Mouse (Mus musculus) MEL (cell line): ENCODE measurements at regions not wholly inside any gene's neighbourhood (a gene's known extent, or its start where the extent isn't known, plus 50 kb on each side); places are given as distances from the start of the nearest gene placed in this dataset.

ENCODE experiments used
- DNase-seq: peaks from one replicate; pipeline ENCODE4 v3.0.0; 2011; ENCODE audit warnings: low read depth, low spot score
- H3K27ac ChIP-seq: 2 replicates; pipeline ENCODE4 v1.5.1; 2012; ENCODE audit warnings: low read depth, mild to moderate bottlenecking, control low read depth, low read length, moderate library complexity; ENCODE audit not compliant: control insufficient read depth
- H3K27me3 ChIP-seq, 2 experiments: fragments of 150-350 bp in 1 of 2; sonication (generic) in 1 of 2; 2 replicates each; pipeline ENCODE4 v1.6.1; 2012; ENCODE audit warnings: low read length in 2 of 2, mild to moderate bottlenecking in 2 of 2, improper control_type of control experiment in 1 of 2, moderate library complexity in 1 of 2; ENCODE audit not compliant: insufficient read depth in 2 of 2, control insufficient read depth in 1 of 2
- H3K36me3 ChIP-seq, 2 experiments: 2 replicates each; pipeline ENCODE4 v1.6.1; 2012 to 2014; ENCODE audit warnings: low read length in 2 of 2, improper control_type of control experiment in 1 of 2, inconsistent platforms in 1 of 2, mild to moderate bottlenecking in 1 of 2; ENCODE audit not compliant: insufficient read depth in 2 of 2, control insufficient read depth in 1 of 2
- H3K4me1 ChIP-seq, 2 experiments: fragments of 150-350 bp in 1 of 2; sonication (generic) in 1 of 2; 2 replicates each; pipeline ENCODE4 v1.6.1; 2012; ENCODE audit warnings: low read length in 2 of 2, improper control_type of control experiment in 1 of 2, mild to moderate bottlenecking in 1 of 2; ENCODE audit not compliant: insufficient read depth in 2 of 2, control insufficient read depth in 1 of 2
- H3K4me3 ChIP-seq, 2 experiments: fragments of 150-350 bp in 1 of 2; sonication (generic) in 1 of 2; 2 replicates each; pipeline ENCODE4 v1.5.1; 2012; ENCODE audit warnings: low read depth in 2 of 2, low read length in 2 of 2, mild to moderate bottlenecking in 2 of 2, moderate library complexity in 2 of 2, control low read depth in 1 of 2, improper control_type of control experiment in 1 of 2; ENCODE audit not compliant: control insufficient read depth in 1 of 2, insufficient read depth in 1 of 2
- H3K79me2 ChIP-seq: 2 replicates; pipeline ENCODE4 v1.6.1; 2012; ENCODE audit warnings: mild to moderate bottlenecking, low read length, moderate library complexity; ENCODE audit not compliant: control insufficient read depth, poor library complexity, insufficient read depth
- H3K9ac ChIP-seq: 2 replicates; pipeline ENCODE4 v1.6.1; 2012; ENCODE audit warnings: low read depth, mild to moderate bottlenecking, control low read depth, low read length, moderate library complexity; ENCODE audit not compliant: control insufficient read depth, poor library complexity, severe bottlenecking
- H3K9me3 ChIP-seq: fragments of 150-350 bp; sonication (generic); replicated peaks from 2 replicates; pipeline ENCODE4 v1.6.1; 2012; ENCODE audit warnings: mild to moderate bottlenecking, low read length, improper control_type of control experiment, moderate library complexity; ENCODE audit not compliant: insufficient read depth
- BHLHE40 ChIP-seq: IDR thresholded peaks from 2 replicates; pipeline ENCODE4 v1.6.1; 2012; ENCODE audit warnings: low read depth, mild to moderate bottlenecking, inconsistent platforms, low read length, improper control_type of control experiment, borderline replicate concordance
- CHD2 ChIP-seq: IDR thresholded peaks from 2 replicates; pipeline ENCODE4 v1.6.1; 2011; ENCODE audit warnings: low read length, improper control_type of control experiment
- CTCF ChIP-seq, 3 experiments: IDR thresholded peaks in 2 of 3; conservative IDR thresholded peaks in 1 of 3; 2 replicates each; pipeline ENCODE4 v1.5.1; 2011 to 2012; ENCODE audit warnings: low read length in 3 of 3, low read depth in 2 of 3, mild to moderate bottlenecking in 2 of 3, improper control_type of control experiment in 1 of 3, inconsistent platforms in 1 of 3, mixed read lengths in 1 of 3, moderate library complexity in 1 of 3; ENCODE audit not compliant: control insufficient read depth in 1 of 3, insufficient read depth in 1 of 3, poor library complexity in 1 of 3, severe bottlenecking in 1 of 3
- JUND ChIP-seq: IDR thresholded peaks from 2 replicates; pipeline ENCODE4 v1.6.1; 2011; ENCODE audit warnings: low read depth, mild to moderate bottlenecking, improper control_type of control experiment, low read length
- MAFK ChIP-seq: IDR thresholded peaks from 2 replicates; pipeline ENCODE4 v1.6.1; 2011; ENCODE audit warnings: low read depth, mild to moderate bottlenecking, low read length, improper control_type of control experiment, borderline replicate concordance
- MAX ChIP-seq: IDR thresholded peaks from 2 replicates; pipeline ENCODE4 v1.6.1; 2011; ENCODE audit warnings: low read length, improper control_type of control experiment
- MAZ ChIP-seq: IDR thresholded peaks from 2 replicates; pipeline ENCODE4 v1.6.1; 2012; ENCODE audit warnings: low read depth, mild to moderate bottlenecking, inconsistent platforms, low read length, improper control_type of control experiment
- MEF2A ChIP-seq: IDR thresholded peaks from 2 replicates; pipeline ENCODE4 v1.6.1; 2014; ENCODE audit warnings: low read depth, mild to moderate bottlenecking, inconsistent platforms, low read length, improper control_type of control experiment; ENCODE audit not compliant: poor library complexity, insufficient replicate concordance, severe bottlenecking; ENCODE audit errors: extremely low read depth
- MYB ChIP-seq: IDR thresholded peaks from 2 replicates; pipeline ENCODE4 v1.6.1; 2011; ENCODE audit warnings: mild to moderate bottlenecking, low read depth, low read length, improper control_type of control experiment
- POLR2A ChIP-seq, 2 experiments: IDR thresholded peaks; 2 replicates each; pipeline ENCODE4 v1.6.1; 2011 to 2012; ENCODE audit warnings: low read length in 2 of 2, mild to moderate bottlenecking in 2 of 2, control low read depth in 1 of 2, improper control_type of control experiment in 1 of 2, low read depth in 1 of 2, moderate library complexity in 1 of 2; ENCODE audit not compliant: control insufficient read depth in 1 of 2, insufficient read depth in 1 of 2, poor library complexity in 1 of 2
- RAD21 ChIP-seq: IDR thresholded peaks from 2 replicates; pipeline ENCODE4 v1.6.1; 2011; ENCODE audit warnings: mild to moderate bottlenecking, low read depth, low read length, improper control_type of control experiment
- SMC3 ChIP-seq: IDR thresholded peaks from 2 replicates; pipeline ENCODE4 v1.6.1; 2011; ENCODE audit warnings: low read depth, low read length, improper control_type of control experiment
- TBP ChIP-seq: IDR thresholded peaks from 2 replicates; pipeline ENCODE4 v1.8.0; 2011; ENCODE audit warnings: low read depth, low read length, improper control_type of control experiment
- USF1 ChIP-seq: IDR thresholded peaks from 2 replicates; pipeline ENCODE4 v1.6.1; 2014; ENCODE audit warnings: low read depth, mild to moderate bottlenecking, inconsistent platforms, low read length, improper control_type of control experiment, moderate library complexity
- ZC3H11A ChIP-seq: IDR thresholded peaks from 2 replicates; pipeline ENCODE4 v1.6.1; 2012; ENCODE audit warnings: low read depth, mild to moderate bottlenecking, inconsistent platforms, low read length, improper control_type of control experiment
- ZKSCAN1 ChIP-seq: IDR thresholded peaks from 2 replicates; pipeline ENCODE4 v1.6.1; 2012; ENCODE audit warnings: low read depth, mild to moderate bottlenecking, inconsistent platforms, low read length, improper control_type of control experiment, moderate library complexity

- Histone ChIP-seq H3K27me3 (no peaks in the 10 kb centered on the region; a peak in 1 of 4 replicates), H3K4me3 (no peak overlapping the region), H3K9me3 (no peaks in the 10 kb centered on the region), H3K4me1 (no peaks in the 10 kb centered on the region), H3K9ac (no peak overlapping the region), H3K27ac (no peak overlapping the region), H3K36me3 (no peaks in the 10 kb centered on the region; a peak in 1 of 4 replicates), H3K79me2 (no peaks in the 10 kb centered on the region)
- DNase-seq: peak; percentile 60
- TF ChIP-seq MAZ (no peak), ZC3H11A (peak; percentile 86), CTCF (IDR thresholded peaks at IDR 0.05 in 2 of 3, conservative IDR thresholded peaks at IDR 0.05 in 1 of 3; ENCODE audit: control insufficient read depth in 1 of 3, insufficient read depth in 1 of 3, low read depth in 2 of 3, low read length in 3 of 3, poor library complexity in 1 of 3, severe bottlenecking in 1 of 3) (peak; percentile 35 to 82 (median 63); a peak in 5 of 6 replicates), POLR2A (IDR thresholded peaks at IDR 0.05; ENCODE audit: control insufficient read depth in 1 of 2, insufficient read depth in 1 of 2, low read depth in 1 of 2, low read length in 2 of 2, poor library complexity in 1 of 2) (no peak), MAFK (no peak), CHD2 (no peak), SMC3 (peak; percentile 86), RAD21 (peak; percentile 90), JUND (no peak)
Measured at GRCm38 (mm10) chr12:54489675-54490074, 166.7 kb downstream of the Sptssa start.

GRCm38 (mm10) chr12:54487689-54488088, 168.7 kb downstream of the Sptssa start:
- H3K9ac ChIP-seq: no peak overlapping the region
- no peaks in the 10 kb centered on the region; a peak in 1 of 4 replicates for H3K27me3 ChIP-seq
- no peak for DNase-seq
- H3K36me3 ChIP-seq: no peaks in the 10 kb centered on the region; a peak in 1 of 4 replicates
- no peaks in the 10 kb centered on the region for H3K79me2 ChIP-seq
- H3K4me3 ChIP-seq: no peak overlapping the region
- no peaks in the 10 kb centered on the region for H3K9me3 ChIP-seq
- H3K4me1 ChIP-seq: no peaks in the 10 kb centered on the region
- TF ChIP-seq MEF2A: no peak
- no peak for TF ChIP-seq USF1
- TF ChIP-seq ZKSCAN1: no peak
- TF ChIP-seq CTCF (IDR thresholded peaks at IDR 0.05 in 2 of 3, conservative IDR thresholded peaks at IDR 0.05 in 1 of 3; ENCODE audit: control insufficient read depth in 1 of 3, insufficient read depth in 1 of 3, low read depth in 2 of 3, low read length in 3 of 3, poor library complexity in 1 of 3, severe bottlenecking in 1 of 3): no peak
- TF ChIP-seq MAX: no peak
- TF ChIP-seq BHLHE40: no peak
- no peak for TF ChIP-seq MAFK
- no peak for TF ChIP-seq TBP
- TF ChIP-seq MYB: no peak
- H3K27ac ChIP-seq: no peak overlapping the region
